Mouse (Mus musculus) kidney, adult 2 months (tissue): ENCODE results near the gene Tnfsf8.

Experiments
- CTCF ChIP-seq: fragments of 200-500 bp; conservative IDR thresholded peaks from 2 replicates; pipeline ENCODE4 v1.5.1; 2011; ENCODE audit warnings: low read depth, mild to moderate bottlenecking, control low read depth, low read length, moderate library complexity, mixed read lengths; ENCODE audit not compliant: insufficient read depth, insufficient read length
- POLR2A ChIP-seq: fragments of 200-500 bp; IDR thresholded peaks from one replicate; pipeline ENCODE4 v1.6.1; 2011; ENCODE audit warnings: low read depth, low read length, control low read depth

DNA sequence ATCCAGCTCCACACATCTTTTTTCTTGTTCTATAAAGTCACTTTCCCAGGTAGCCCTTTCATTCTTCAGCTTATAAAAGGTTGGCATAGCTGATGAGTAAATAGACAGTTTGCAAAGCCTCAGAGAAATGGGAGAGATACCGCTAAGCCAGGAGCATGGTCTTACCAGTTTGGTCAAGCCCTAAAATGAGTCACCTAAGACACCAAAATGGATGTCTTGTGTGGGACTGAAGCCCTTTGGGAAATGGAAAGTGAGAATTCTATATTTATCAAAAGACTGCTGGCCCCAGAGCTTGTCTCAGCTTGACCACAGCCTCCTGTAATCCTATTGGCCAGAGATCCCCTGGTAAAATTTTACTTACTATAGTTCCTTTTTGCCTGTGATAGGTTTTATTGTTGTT lies 9.5 kb upstream of the Tnfsf8 start:
- no peak for TF ChIP-seq POLR2A
- no peak for TF ChIP-seq CTCF
